Mouse (Mus musculus) lung, adult 2 months (tissue): ENCODE measurements around the gene Smim8.

Experiments used
- CTCF ChIP-seq: fragments of 200-500 bp; IDR thresholded peaks from 2 replicates; pipeline ENCODE4 v1.5.1; 2011; ENCODE audit warnings: mild to moderate bottlenecking, low read length, control low read depth; ENCODE audit not compliant: insufficient read depth
- POLR2A ChIP-seq: fragments of 200-500 bp; IDR thresholded peaks from 2 replicates; pipeline ENCODE4 v1.6.1; 2011; ENCODE audit warnings: low read depth, mild to moderate bottlenecking, control low read depth, low read length, borderline replicate concordance; ENCODE audit errors: extremely low read depth

- TF ChIP-seq POLR2A (no peak), CTCF (no peak)
Observed at GRCm38 (mm10) chr4:34782730-34783129, 4.5 kb upstream of the Smim8 start.
